Mouse (Mus musculus) heart, postnatal 0 days (tissue): Measurements from ENCODE around the gene Ankib1.
"Not testable (repeated sequence)": the region's sequence is repeated elsewhere in the genome, so short reads cannot be mapped to it uniquely, and the experiment has no call there.

Experiments used
- CTCF ChIP-seq: IDR thresholded peaks from 2 replicates; pipeline ENCODE4 v1.5.1; 2016; ENCODE audit warnings: antibody characterized with exemption, control low read depth, low read depth
- EP300 ChIP-seq: IDR thresholded peaks from 2 replicates; pipeline ENCODE4 v1.6.1; 2016; ENCODE audit warnings: antibody characterized with exemption, low read depth

GRCm38 (mm10) chr5:3750536-3750935, 52.2 kb downstream of the Ankib1 start:
- not testable (repeated sequence) for TF ChIP-seq EP300, CTCF
